Mouse (Mus musculus) adrenal gland, postnatal 14 days (tissue): ENCODE measurements at regions not wholly inside any gene's neighbourhood (a gene's known extent, or its start where the extent isn't known, plus 50 kb on each side); places are given as distances from the start of the nearest gene placed in this dataset.
A peak's percentile ranks its signal among the peaks of the same experiment; 100 is the strongest.

ENCODE experiments used
- DNase-seq: peaks from one replicate; pipeline ENCODE4 v3.0.0; 2021; ENCODE audit warnings: mixed read lengths

DNA sequence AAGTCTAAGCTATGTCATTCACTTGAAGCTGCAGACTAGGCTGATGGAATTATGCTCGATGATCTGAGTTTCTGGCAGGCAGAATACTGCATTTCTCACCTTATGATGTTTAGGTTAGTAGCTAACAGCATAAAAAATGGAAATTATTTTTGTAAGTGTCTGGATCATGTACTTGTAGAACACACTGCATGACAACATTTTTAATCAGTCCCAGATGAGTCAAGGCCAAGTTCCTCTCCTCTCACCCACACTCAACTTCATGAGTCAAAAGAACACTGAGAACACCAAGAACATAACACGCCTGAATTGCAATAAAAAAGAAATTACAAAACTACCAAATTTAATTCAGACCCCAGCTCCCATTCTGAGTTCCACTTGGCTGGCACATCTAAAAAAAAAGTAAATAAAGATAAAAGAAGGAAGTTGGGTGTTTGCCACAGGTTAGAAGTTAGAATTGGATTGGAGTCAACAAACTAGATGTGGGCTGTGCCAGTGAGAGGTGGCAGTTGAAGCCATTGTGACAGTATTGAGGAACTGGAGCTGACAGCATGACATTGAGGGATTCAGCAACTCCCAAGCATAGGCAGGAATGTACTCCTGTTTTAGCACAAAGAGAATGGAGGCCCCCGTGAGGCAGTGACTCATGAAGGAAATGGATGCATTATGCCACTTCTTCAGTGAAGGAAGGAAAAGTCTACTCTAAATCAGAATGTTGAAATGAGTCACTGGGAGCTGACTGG lies 222.8 kb upstream of the 4931408C20Rik start:
- DNase-seq: no peak

GRCm38 (mm10) chr1:26902306-26902705 lies 215.0 kb upstream of the 4931408C20Rik start:
- peak; percentile 32 for DNase-seq

- DNase-seq: no peak
Measured at GRCm38 (mm10) chr1:26857433-26857832, 170.2 kb upstream of the 4931408C20Rik start.

DNA sequence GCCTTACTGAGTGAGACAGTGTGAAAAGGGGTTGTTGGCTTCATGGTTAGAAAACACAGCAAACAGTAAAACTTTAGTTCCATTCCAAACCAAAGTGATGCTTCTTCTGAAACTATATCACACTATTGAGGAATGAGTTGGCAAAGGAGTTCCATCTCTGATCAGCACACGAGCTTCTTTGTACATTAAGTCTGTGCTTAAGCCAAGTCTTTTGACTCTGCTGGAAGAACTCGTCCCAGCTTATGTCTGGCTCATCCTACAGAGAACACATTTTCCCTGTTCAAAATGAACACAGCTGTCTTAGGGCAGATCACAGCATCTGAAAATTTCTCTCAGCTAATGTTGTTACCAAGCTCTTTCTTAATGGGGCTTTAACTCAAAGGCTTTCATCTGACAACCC lies 166.5 kb upstream of the 4931408C20Rik start:
- no peak for DNase-seq

DNA sequence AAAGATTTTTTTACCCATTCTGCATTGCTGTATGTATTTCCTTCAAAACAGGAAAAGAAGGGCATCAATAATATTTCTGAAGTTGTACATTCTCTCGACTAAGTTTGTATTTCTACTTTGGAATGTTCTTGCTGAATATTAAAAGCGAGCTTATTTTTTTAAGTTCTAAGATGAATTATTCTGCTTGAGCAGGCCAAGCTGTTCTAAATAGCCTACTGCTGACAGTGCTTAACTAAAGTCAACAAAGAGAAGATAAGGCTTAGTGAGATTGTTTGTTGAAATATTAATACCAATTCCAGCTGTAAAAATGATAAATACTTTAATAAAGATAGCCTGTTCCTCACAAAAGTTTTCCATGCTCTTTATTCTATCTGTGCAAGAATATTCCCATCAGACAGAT lies 122.0 kb upstream of the 4931408C20Rik start:
- no peak for DNase-seq

DNA sequence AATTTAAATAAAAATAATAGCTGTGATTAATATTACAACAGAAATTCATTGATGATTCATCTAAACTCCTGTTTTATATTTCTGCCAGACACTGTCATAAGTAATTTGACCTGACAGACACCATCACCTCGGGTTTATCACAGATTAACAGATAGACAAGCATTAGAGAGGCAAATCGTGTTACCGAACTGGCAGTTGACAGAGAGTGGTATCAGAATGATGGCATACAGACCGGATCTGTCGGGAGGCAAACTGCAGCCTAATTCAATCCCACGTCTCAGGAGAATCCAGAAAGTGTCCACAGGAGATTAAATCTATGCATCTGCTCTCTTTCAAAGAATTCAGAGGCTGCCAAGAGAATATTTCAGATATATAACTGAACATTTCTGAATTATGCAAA lies 77.8 kb upstream of the 4931408C20Rik start:
- DNase-seq: peak; percentile 5
